Mouse (Mus musculus) granulocyte monocyte progenitor cell, adult 5-6 weeks (primary cell): ENCODE measurements at regions not wholly inside any gene's neighbourhood (a gene's known extent, or its start where the extent isn't known, plus 50 kb on each side); places are given as distances from the start of the nearest gene placed in this dataset.

ENCODE experiments used
- ATAC-seq: replicated peaks from 2 replicates; pipeline ENCODE4 v1.8.0; 2016; ENCODE audit warnings: mild to moderate bottlenecking, moderate TSS enrichment, inconsistent platforms; ENCODE audit not compliant: poor library complexity, severe bottlenecking

DNA sequence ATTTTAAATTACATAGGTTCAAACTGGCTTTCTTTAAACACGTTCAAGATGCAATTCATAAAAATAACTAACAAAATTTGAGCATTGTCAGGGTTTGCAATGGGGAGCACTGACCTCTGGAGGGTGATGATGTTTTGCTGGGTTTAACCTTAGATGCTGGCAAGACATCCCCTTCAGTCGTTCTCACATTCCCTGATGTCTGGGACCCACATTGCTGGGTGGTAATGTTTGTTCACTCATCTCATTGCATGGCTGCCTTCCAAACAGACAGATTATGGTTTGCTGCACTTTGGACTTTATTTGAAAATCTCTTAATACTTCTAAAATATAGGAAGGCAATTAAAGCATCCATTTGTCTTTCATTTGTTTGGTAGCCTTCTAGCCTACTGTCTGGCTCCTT lies 206.9 kb downstream of the Tle4 start:
- ATAC-seq: no peak
